Mouse (Mus musculus): Measurements from ENCODE around the gene Ngdn.

DNA sequence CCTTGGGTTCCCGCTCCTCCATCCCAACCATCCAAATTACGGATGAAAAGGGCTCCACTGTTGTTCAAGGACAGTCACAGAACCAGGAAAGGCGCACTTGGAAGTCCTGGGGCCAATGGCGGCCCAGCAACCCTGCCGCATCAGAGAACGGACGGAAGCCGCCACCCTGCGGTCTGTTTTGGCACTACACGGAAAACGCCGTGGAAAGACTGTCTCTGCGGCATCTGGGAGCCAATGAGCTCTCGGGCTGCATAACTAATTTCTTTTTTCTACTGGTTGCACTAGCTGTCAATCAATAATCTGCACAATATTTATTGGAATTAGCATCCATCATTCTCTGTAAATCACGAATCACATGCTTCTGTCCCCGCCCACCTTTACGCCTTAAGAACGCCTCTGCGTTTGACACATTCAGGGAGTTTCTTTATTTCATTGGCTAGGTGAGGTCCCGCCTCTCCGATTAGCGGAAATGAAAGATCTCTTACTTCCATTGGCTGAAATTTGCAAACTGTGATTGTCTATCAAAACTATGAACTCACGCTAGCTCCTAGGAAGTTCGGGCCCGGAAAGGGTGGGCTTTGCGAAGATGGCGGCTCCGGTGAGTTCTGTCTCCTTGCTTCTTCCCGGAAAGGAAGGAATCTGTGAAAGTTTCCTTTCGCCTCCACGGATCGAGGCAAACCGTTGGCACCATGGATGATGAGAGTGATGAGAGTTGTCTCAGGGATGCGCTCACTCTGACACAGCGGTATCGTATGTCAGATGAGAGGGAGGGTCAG is at the start of gene Ngdn:
- peak; percentile 84 for TF ChIP-seq CTCF (conservative IDR thresholded peaks at IDR 0.05; ENCODE audit: insufficient read depth, insufficient read length, low read depth, low read length)
- peak; percentile 69 for TF ChIP-seq POLR2A (IDR thresholded peaks at IDR 0.05; ENCODE audit: low read depth, low read length)

Measured in kidney, adult 2 months (tissue).